ENCODE assay signal across 9 mouse cellular contexts in genomic region chr11:87755360-87756017, GRCm38 (mm10). TPM values are rescaled to one million over a fixed set of nuclear protein-coding genes. Genes with fewer than 3 reads are reported as not detected.
DNase-seq lines count a peak whose midpoint lies in the region; ATAC-seq and TF ChIP-seq lines count a peak whose summit lies in the region.
"Had no signal": no experiment of that assay in that cellular context is flagged by ENCODE, and none has a peak within 500 bp of the region (broad histone marks: within the 10 kb centered on the region; RNA-seq: fewer than 3 reads in every experiment).

No protein-coding gene starts in this region.

- DNase-seq in left cerebral cortex, postnatal 10 days (ENCODE audit: extremely low spot score in 1 of 2, low spot score in 2 of 2): peak; percentile 43 to 72
- no peak for DNase-seq in left cerebral cortex, adult 2 months (ENCODE audit: extremely low spot score in 1 of 2, low spot score in 2 of 2)
- peak; percentile 22 to 59 for DNase-seq in adrenal gland, postnatal 36 days
- peak; percentile 55 for DNase-seq in lung, postnatal 0 days (ENCODE audit: low spot score)
- DNase-seq in thymus, adult 18-20 months: peak; percentile 96 to 99
- no peak for DNase-seq in adipocyte (ENCODE audit: low spot score)

- intact Hi-C loops in left cerebral cortex, postnatal 10 days (cut with DNase I): no loop called here
- intact Hi-C loops in left cerebral cortex, adult 2 months (cut with DNase I): no loop called here

- H3K36me3 ChIP-seq in heart, embryonic 15.5 days: no peaks in the 10 kb centered on the region
- H3K36me3 ChIP-seq in lung, postnatal 0 days (ENCODE audit: insufficient read depth, low read length): no peaks in the 10 kb centered on the region
- H3K36me3 ChIP-seq in midbrain, embryonic 15.5 days (replicated peaks): no peaks in the 10 kb centered on the region
- H3K36me3 ChIP-seq: limb, embryonic 13.5 days had no signal

- WGBS in heart, embryonic 15.5 days: 55% methylated on average over 17 of the region's 17 CpGs
- WGBS in lung, postnatal 0 days: 66% methylated on average over 16 of the region's 17 CpGs
- 78% methylated on average over 17 of the region's 17 CpGs for WGBS in midbrain, embryonic 15.5 days

- no peak for TF ChIP-seq CTCF in left cerebral cortex, adult 2 months (IDR thresholded peaks at IDR 0.05)
- no peak for TF ChIP-seq CTCF in lung, postnatal 0 days (IDR thresholded peaks at IDR 0.05)

- no peak for TF ChIP-seq EP300 in lung, postnatal 0 days (IDR thresholded peaks at IDR 0.05)

- ATAC-seq in heart, embryonic 15.5 days (replicated peaks; ENCODE audit: insufficient number of reproducible peaks, insufficient read depth, low FRiP score, low read depth): peak; percentile 44; the same call in 1 of the 2 replicates
- ATAC-seq in lung, postnatal 0 days: peak; percentile 68
- no peak for ATAC-seq in midbrain, embryonic 15.5 days (replicated peaks)

- H3K4me1 ChIP-seq in heart, embryonic 15.5 days (replicated peaks): no peaks in the 10 kb centered on the region; the same call in 1 of the 2 replicates
- H3K4me1 ChIP-seq in lung, postnatal 0 days (ENCODE audit: insufficient read depth, low read depth, low read length): no peaks in the 10 kb centered on the region
- peaks cover 11% of the 10 kb centered on the region for H3K4me1 ChIP-seq in midbrain, embryonic 15.5 days

- no peak overlapping the region for H3K4me3 ChIP-seq in left cerebral cortex, adult 2 months
- H3K4me3 ChIP-seq in heart, embryonic 15.5 days: peak overlapping the region; percentile 32; the same call in 1 of the 2 replicates
- H3K4me3 ChIP-seq in lung, postnatal 0 days (ENCODE audit: low read depth, low read length): no peak overlapping the region; the same call in 1 of the 2 replicates
- H3K4me3 ChIP-seq in midbrain, embryonic 15.5 days: no peak overlapping the region

- no peak overlapping the region for H3K9ac ChIP-seq in heart, embryonic 15.5 days
- no peak overlapping the region for H3K9ac ChIP-seq in lung, postnatal 0 days (replicated peaks; ENCODE audit: low read depth)
- H3K9ac ChIP-seq in midbrain, embryonic 15.5 days: no peak overlapping the region
- H3K9ac ChIP-seq: limb, embryonic 13.5 days had no signal

- peaks cover 16% of the 10 kb centered on the region for H3K27me3 ChIP-seq in heart, embryonic 15.5 days
- H3K27me3 ChIP-seq in lung, postnatal 0 days (replicated peaks; ENCODE audit: insufficient read depth, low read length): peaks cover 5% of the 10 kb centered on the region; the same call in 1 of the 2 replicates
- H3K27me3 ChIP-seq in midbrain, embryonic 15.5 days (replicated peaks): no peaks in the 10 kb centered on the region

- H3K27ac ChIP-seq in left cerebral cortex, adult 2 months: no peak overlapping the region
- H3K27ac ChIP-seq in heart, embryonic 15.5 days: no peak overlapping the region
- H3K27ac ChIP-seq in lung, postnatal 0 days (ENCODE audit: low read length): no peak overlapping the region
- no peak overlapping the region for H3K27ac ChIP-seq in midbrain, embryonic 15.5 days
- H3K27ac ChIP-seq: limb, embryonic 13.5 days had no signal

- no peaks in the 10 kb centered on the region for H3K9me3 ChIP-seq in heart, embryonic 15.5 days (replicated peaks)
- no peaks in the 10 kb centered on the region for H3K9me3 ChIP-seq in lung, postnatal 0 days (ENCODE audit: low read length)
- no peaks in the 10 kb centered on the region for H3K9me3 ChIP-seq in midbrain, embryonic 15.5 days
- H3K9me3 ChIP-seq: limb, embryonic 13.5 days had no signal

- peak overlapping the region; percentile 11; the same call in 1 of the 2 replicates for H3K4me2 ChIP-seq in heart, embryonic 15.5 days
- no peak overlapping the region for H3K4me2 ChIP-seq in lung, postnatal 0 days (replicated peaks; ENCODE audit: low read depth, low read length)
- no peak overlapping the region for H3K4me2 ChIP-seq in midbrain, embryonic 15.5 days
- H3K4me2 ChIP-seq: limb, embryonic 13.5 days had no signal

RNA-seq across cellular contexts. Expression of gene Tspoap1, which starts 4.9 kb away (rescaled TPM):
- 100 to 1,000 TPM; 148 to 150 TPM for total RNA-seq in left cerebral cortex, postnatal 10 days (2021)
- 100 to 1,000 TPM; 190 to 202 TPM for total RNA-seq in left cerebral cortex, adult 2 months (2021)
- 1 to 10 TPM; 3.5 to 5.0 TPM for total RNA-seq in adrenal gland, postnatal 36 days (2021)
- 0.24 and 1.9 TPM in 2 replicates for polyA plus RNA-seq in heart, embryonic 15.5 days (2015; fragmentation: Nextera tagmentation; extraction: Ambion mirVana)
- polyA plus RNA-seq in lung, postnatal 0 days (2015; fragmentation: Nextera tagmentation; extraction: Ambion mirVana): 0.64 and 0.83 TPM in 2 replicates
- polyA plus RNA-seq in midbrain, embryonic 15.5 days (2015; fragmentation: Nextera tagmentation; extraction: Ambion mirVana): 65.8 and 72.5 TPM in 2 replicates

RNA-seq across cellular contexts. Expression of gene Supt4a, which starts 18.1 kb away (rescaled TPM):
- 10 to 100 TPM; 48.5 to 57.1 TPM for total RNA-seq in left cerebral cortex, postnatal 10 days (2021)
- 10 to 100 TPM; 66.3 to 82.3 TPM for total RNA-seq in left cerebral cortex, adult 2 months (2021)
- 10 to 100 TPM; 60.5 to 90.0 TPM for total RNA-seq in adrenal gland, postnatal 36 days (2021)
- polyA plus RNA-seq in heart, embryonic 15.5 days (2015; fragmentation: Nextera tagmentation; extraction: Ambion mirVana): 101 and 103 TPM in 2 replicates
- polyA plus RNA-seq in lung, postnatal 0 days (2015; fragmentation: Nextera tagmentation; extraction: Ambion mirVana): 155 and 166 TPM in 2 replicates
- polyA plus RNA-seq in midbrain, embryonic 15.5 days (2015; fragmentation: Nextera tagmentation; extraction: Ambion mirVana): 136 and 137 TPM in 2 replicates

RNA-seq across cellular contexts. Expression of gene Mpo, which starts 37.9 kb away (rescaled TPM):
- total RNA-seq in left cerebral cortex, postnatal 10 days (2021): not detected
- total RNA-seq in left cerebral cortex, adult 2 months (2021): not detected
- under 1 TPM in 1 of 2 experiments, not detected in 1; 0.40 TPM for total RNA-seq in adrenal gland, postnatal 36 days (2021)
- polyA plus RNA-seq in heart, embryonic 15.5 days (2015; fragmentation: Nextera tagmentation; extraction: Ambion mirVana): 0.69 and 3.8 TPM in 2 replicates
- 0.32 and 0.68 TPM in 2 replicates for polyA plus RNA-seq in lung, postnatal 0 days (2015; fragmentation: Nextera tagmentation; extraction: Ambion mirVana)
- 0.12 and 1.2 TPM in 2 replicates for polyA plus RNA-seq in midbrain, embryonic 15.5 days (2015; fragmentation: Nextera tagmentation; extraction: Ambion mirVana)

Comparison
In these comparisons a context has a peak if more than half of its experiments do, and no peak if none do; other contexts are left out.
1. DNase-seq: peak in left cerebral cortex, postnatal 10 days (2 of 2), adrenal gland, postnatal 36 days (2 of 2), lung, postnatal 0 days (single experiment) and thymus, adult 18-20 months (2 of 2); none in left cerebral cortex, adult 2 months (0 of 2) and adipocyte (single experiment).
2. RNA of gene Tspoap1, which starts 4.9 kb away (total RNA-seq): 190 to 202 TPM in left cerebral cortex, adult 2 months and 148 to 150 TPM in left cerebral cortex, postnatal 10 days; 3.5 to 5.0 TPM in adrenal gland, postnatal 36 days; every median in the first group is over 10 times any median in the second.